Mouse (Mus musculus) olfactory bulb, adult 2 months (tissue): ENCODE data around the gene Gm13276.
"Not testable (repeated sequence)": the region's sequence is repeated elsewhere in the genome, so short reads cannot be mapped to it uniquely, and the experiment has no call there.

Experiments used
- CTCF ChIP-seq: fragments of 200-500 bp; IDR thresholded peaks from 2 replicates; pipeline ENCODE4 v1.5.1; 2012; ENCODE audit warnings: low read depth, mild to moderate bottlenecking, low read length, moderate library complexity; ENCODE audit not compliant: insufficient read depth
- POLR2A ChIP-seq: fragments of 200-500 bp; IDR thresholded peaks from 2 replicates; pipeline ENCODE4 v1.6.1; 2012; ENCODE audit warnings: mild to moderate bottlenecking, low read depth, low read length, moderate library complexity; ENCODE audit not compliant: insufficient read depth

GRCm38 (mm10) chr4:88779550-88779949 is 6.0 kb upstream of the Gm13276 start, which contains the start of gene Gm13272:
- TF ChIP-seq POLR2A, CTCF: not testable (repeated sequence)
